In the genomic region with DNA sequence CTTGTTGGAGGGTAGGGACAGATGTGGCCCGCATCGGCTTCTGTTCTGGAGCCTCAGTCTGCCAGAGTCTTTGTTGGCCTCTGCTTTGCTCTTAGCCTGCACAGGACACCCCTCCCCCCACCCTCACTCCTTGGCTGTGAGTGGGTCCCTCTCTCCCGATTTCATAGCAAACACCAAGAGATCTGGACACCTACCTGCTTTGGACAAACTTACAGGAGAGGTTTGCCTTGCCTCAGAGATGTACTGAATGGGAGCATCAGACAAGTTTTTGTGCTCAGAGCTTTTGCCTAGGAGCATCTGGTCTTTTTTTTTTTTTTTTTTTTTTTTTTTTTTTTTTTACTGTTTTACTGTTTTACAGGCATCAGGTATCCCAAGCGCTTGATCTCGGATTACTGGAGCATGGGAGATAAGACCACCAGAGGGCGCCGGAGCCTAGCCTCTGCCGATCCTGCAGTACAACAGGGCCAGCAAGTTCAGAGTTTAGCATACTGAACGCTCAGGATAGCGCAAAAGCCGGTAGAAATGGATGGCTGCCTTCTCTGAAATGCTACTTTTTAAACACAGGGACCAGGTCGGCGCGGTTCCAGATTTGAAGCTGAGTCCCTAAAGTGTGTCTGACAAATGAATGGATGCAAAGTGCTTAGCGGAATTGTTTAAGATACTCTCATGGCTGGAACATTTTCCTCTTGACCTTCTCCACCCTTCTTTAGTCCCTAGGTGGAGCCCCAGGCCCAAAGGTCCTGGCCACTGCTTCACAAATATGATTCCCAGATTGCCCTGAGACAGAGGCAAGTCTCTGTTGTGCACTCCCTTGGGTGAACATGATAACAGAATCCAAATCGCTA, we compare ENCODE assay signal across 7 mouse cellular contexts. TPM values are rescaled to one million over a fixed set of nuclear protein-coding genes. Genes with fewer than 3 reads are reported as not detected.
A peak's percentile ranks its signal among the peaks of the same experiment; 100 is the strongest.
DNase-seq lines count a peak whose midpoint lies in the region; ATAC-seq and TF ChIP-seq lines count a peak whose summit lies in the region.

No protein-coding gene starts in this region.

- H3K9me3 ChIP-seq in embryonic facial prominence, embryonic 12.5 days, result no peaks in the 10 kb centered on the region
- no peaks in the 10 kb centered on the region for H3K9me3 ChIP-seq in limb, embryonic 11.5 days (ENCODE audit: control insufficient read depth, low read length)
- no peaks in the 10 kb centered on the region for H3K9me3 ChIP-seq in midbrain, embryonic 14.5 days (ENCODE audit: control insufficient read depth, low read length)

- H3K27ac ChIP-seq in bone marrow, adult 2 months (ENCODE audit: control insufficient read depth, insufficient read depth, low read depth, low read length, poor library complexity), result no peak overlapping the region
- H3K27ac ChIP-seq in embryonic facial prominence, embryonic 12.5 days, result no peak overlapping the region
- 0 out of 2 replicates have a peak overlapping the region, but pooled peaks have one; percentile 14 for H3K27ac ChIP-seq in limb, embryonic 11.5 days (replicated peaks; ENCODE audit: low read depth, low read length)
- H3K27ac ChIP-seq in midbrain, embryonic 14.5 days (replicated peaks; ENCODE audit: low read depth, low read length), result no peak overlapping the region

- 3% methylated on average over 16 of the region's 16 CpGs for whole genome bisulfite sequencing in bone marrow, adult 2 months
- 1% methylated on average over 16 of the region's 16 CpGs for WGBS in embryonic facial prominence, embryonic 12.5 days
- WGBS in limb, embryonic 11.5 days, result 1% methylated on average over 16 of the region's 16 CpGs
- 3% methylated on average over 16 of the region's 16 CpGs for WGBS in midbrain, embryonic 14.5 days

- TF ChIP-seq POLR2A in bone marrow, adult 2 months (IDR thresholded peaks at IDR 0.05; ENCODE audit: borderline replicate concordance, control insufficient read depth, low read depth, low read length), result no peak

- no peak overlapping the region for H3K9ac ChIP-seq in embryonic facial prominence, embryonic 12.5 days
- no peak overlapping the region; the same call in 1 of the 2 replicates for H3K9ac ChIP-seq in limb, embryonic 11.5 days (ENCODE audit: low read length)
- no peak overlapping the region for H3K9ac ChIP-seq in midbrain, embryonic 14.5 days (replicated peaks; ENCODE audit: low read length)

- H3K36me3 ChIP-seq in embryonic facial prominence, embryonic 12.5 days, result 0 out of 2 replicates have a peak, but pooled peaks cover 7% of the 10 kb centered on the region
- no peaks in the 10 kb centered on the region for H3K36me3 ChIP-seq in limb, embryonic 11.5 days (ENCODE audit: control insufficient read depth, insufficient read depth, low read length)
- no peaks in the 10 kb centered on the region for H3K36me3 ChIP-seq in midbrain, embryonic 14.5 days (ENCODE audit: control insufficient read depth, insufficient read depth, low read length)
- no peaks in the 10 kb centered on the region for H3K36me3 ChIP-seq in splenic B cell, adult 2 months (ENCODE audit: control insufficient read depth, insufficient read depth, low read length, poor library complexity, severe bottlenecking)

- DNase-seq in heart, adult 8-10 months (ENCODE audit: low spot score), result peak; percentile 88
- peak; percentile 88 to 93 for DNase-seq in kidney, adult 8-10 months
- peak; percentile 98 for DNase-seq in limb, embryonic 11.5 days (ENCODE audit: low spot score)
- peak; percentile 95 for DNase-seq in midbrain, embryonic 14.5 days
- peak; percentile 62 for DNase-seq in splenic B cell, adult 2 months (ENCODE audit: low read depth, low spot score)

- no peaks in the 10 kb centered on the region for H3K4me1 ChIP-seq in bone marrow, adult 2 months (ENCODE audit: control insufficient read depth, insufficient read depth, low read length)
- peaks cover 31% of the 10 kb centered on the region for H3K4me1 ChIP-seq in embryonic facial prominence, embryonic 12.5 days
- peaks cover 18% of the 10 kb centered on the region for H3K4me1 ChIP-seq in limb, embryonic 11.5 days (ENCODE audit: control insufficient read depth, insufficient read depth, low read length)
- peaks cover 14% of the 10 kb centered on the region; the same call in 1 of the 2 replicates for H3K4me1 ChIP-seq in midbrain, embryonic 14.5 days (ENCODE audit: control insufficient read depth, insufficient read depth, low read length)

- H3K4me3 ChIP-seq in bone marrow, adult 2 months (replicated peaks; ENCODE audit: control insufficient read depth, low read depth, low read length), result no peak overlapping the region
- H3K4me3 ChIP-seq in embryonic facial prominence, embryonic 12.5 days, result peak overlapping the region; percentile 83; the same call in 1 of the 2 replicates
- H3K4me3 ChIP-seq in limb, embryonic 11.5 days (ENCODE audit: low read depth, low read length), result no peak overlapping the region
- 0 out of 2 replicates have a peak overlapping the region, but pooled peaks have one; percentile 14 for H3K4me3 ChIP-seq in midbrain, embryonic 14.5 days (replicated peaks; ENCODE audit: low read depth, low read length)

- peak; percentile 72 for TF ChIP-seq CTCF in bone marrow, adult 2 months (IDR thresholded peaks at IDR 0.05; ENCODE audit: control insufficient read depth, insufficient read depth, low read length)

- H3K4me2 ChIP-seq in embryonic facial prominence, embryonic 12.5 days (replicated peaks), result peak overlapping the region; percentile 82
- peak overlapping the region; percentile 90; the same call in 1 of the 2 replicates for H3K4me2 ChIP-seq in limb, embryonic 11.5 days (ENCODE audit: low read depth, severe bottlenecking)
- H3K4me2 ChIP-seq in midbrain, embryonic 14.5 days (ENCODE audit: low read length), result peak overlapping the region; percentile 90

- peaks cover 8% of the 10 kb centered on the region; the same call in 1 of the 2 replicates for H3K27me3 ChIP-seq in embryonic facial prominence, embryonic 12.5 days
- peaks cover 16% of the 10 kb centered on the region; the same call in 1 of the 2 replicates for H3K27me3 ChIP-seq in limb, embryonic 11.5 days (ENCODE audit: control insufficient read depth, insufficient read depth, low read length)
- peaks cover 54% of the 10 kb centered on the region for H3K27me3 ChIP-seq in midbrain, embryonic 14.5 days (ENCODE audit: control insufficient read depth, insufficient read depth, low read length)
- H3K27me3 ChIP-seq in splenic B cell, adult 2 months (ENCODE audit: control insufficient read depth, insufficient read depth, low read length, poor library complexity, severe bottlenecking), result no peaks in the 10 kb centered on the region; the same call in 1 of the 2 replicates

- ATAC-seq in embryonic facial prominence, embryonic 12.5 days (ENCODE audit: insufficient number of reproducible peaks, insufficient read depth, low FRiP score, low TSS enrichment), result peak; percentile 76; the same call in 1 of the 2 replicates
- peak; percentile 79 for ATAC-seq in limb, embryonic 11.5 days (ENCODE audit: insufficient number of reproducible peaks, low FRiP score, low TSS enrichment, low read depth)
- peak; percentile 86 for ATAC-seq in midbrain, embryonic 14.5 days (ENCODE audit: low FRiP score, low TSS enrichment)

RNA-seq across cellular contexts. Expression of gene Cxcl12, which starts 1.5 kb away (rescaled TPM):
- 260 and 348 TPM in 2 replicates for polyA plus RNA-seq in bone marrow, adult 2 months (2011; ENCODE audit: insufficient read depth, insufficient read length, low replicate concordance, missing spikeins)
- polyA plus RNA-seq in embryonic facial prominence, embryonic 12.5 days (2016; fragmentation: Nextera tagmentation; extraction: Ambion mirVana), result 207 and 250 TPM in 2 replicates
- 100 to 1,000 TPM in 3 of 4 experiments, 10 to 100 TPM in 1; 98.2 to 127 (median 109) TPM for total RNA-seq in heart, adult 8-10 months (2022)
- polyA plus RNA-seq in limb, embryonic 11.5 days (2014; fragmentation: Nextera tagmentation; extraction: Ambion mirVana), result 81.6 and 86.0 TPM in 2 replicates
- polyA plus RNA-seq in midbrain, embryonic 14.5 days (2014; fragmentation: Nextera tagmentation; extraction: Ambion mirVana), result 6.4 and 80.3 TPM in 2 replicates

Comparison
In these comparisons a context has a peak if more than half of its experiments do, and no peak if none do; other contexts are left out.
1. H3K4me3 ChIP-seq: peak in embryonic facial prominence, embryonic 12.5 days (single experiment) and midbrain, embryonic 14.5 days (single experiment); none in bone marrow, adult 2 months (single experiment) and limb, embryonic 11.5 days (single experiment).
2. Peak in every context shown above with its lines, with median percentiles within 50 percentile points of each other: ATAC-seq, H3K4me2 ChIP-seq and DNase-seq.